Mouse (Mus musculus) monocyte, adult 59 days (primary cell): ENCODE results near the gene Dnal4. TPM values are rescaled to one million over a fixed set of nuclear protein-coding genes. Genes with fewer than 3 reads are reported as not detected.

Experiments used
- total RNA-seq, 2 experiments: library from RNA; stranded (reverse); gene quantifications; one replicate each; pipeline ENCODE4 v1.2.4; 2023

The Dnal4 gene
- 10 to 100 TPM; 15.3 to 18.7 TPM for total RNA-seq

DNA sequence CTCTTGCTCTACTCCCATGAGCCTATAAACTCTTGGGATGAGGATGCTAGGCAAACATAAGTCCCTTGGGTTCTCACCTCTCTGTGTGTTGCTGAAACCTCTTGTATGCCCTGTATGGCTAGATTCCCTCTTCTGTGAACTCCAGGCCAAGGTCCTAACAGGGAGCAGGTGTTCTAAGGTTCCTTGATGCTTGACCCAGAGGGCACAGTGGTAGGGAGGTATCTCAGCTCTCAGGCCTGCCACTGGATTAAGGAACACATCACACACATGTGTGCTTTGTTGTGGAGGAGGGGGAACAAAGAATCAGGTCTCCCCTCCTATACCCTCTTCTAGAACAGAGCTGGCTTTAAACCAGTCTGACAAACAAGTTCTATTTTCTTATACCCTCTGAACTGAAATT lies at the start of gene Dnal4:
Gene Dnal4 (minus strand): TSS at position 101 of the 400 bp plus-strand sequence.

DNA sequence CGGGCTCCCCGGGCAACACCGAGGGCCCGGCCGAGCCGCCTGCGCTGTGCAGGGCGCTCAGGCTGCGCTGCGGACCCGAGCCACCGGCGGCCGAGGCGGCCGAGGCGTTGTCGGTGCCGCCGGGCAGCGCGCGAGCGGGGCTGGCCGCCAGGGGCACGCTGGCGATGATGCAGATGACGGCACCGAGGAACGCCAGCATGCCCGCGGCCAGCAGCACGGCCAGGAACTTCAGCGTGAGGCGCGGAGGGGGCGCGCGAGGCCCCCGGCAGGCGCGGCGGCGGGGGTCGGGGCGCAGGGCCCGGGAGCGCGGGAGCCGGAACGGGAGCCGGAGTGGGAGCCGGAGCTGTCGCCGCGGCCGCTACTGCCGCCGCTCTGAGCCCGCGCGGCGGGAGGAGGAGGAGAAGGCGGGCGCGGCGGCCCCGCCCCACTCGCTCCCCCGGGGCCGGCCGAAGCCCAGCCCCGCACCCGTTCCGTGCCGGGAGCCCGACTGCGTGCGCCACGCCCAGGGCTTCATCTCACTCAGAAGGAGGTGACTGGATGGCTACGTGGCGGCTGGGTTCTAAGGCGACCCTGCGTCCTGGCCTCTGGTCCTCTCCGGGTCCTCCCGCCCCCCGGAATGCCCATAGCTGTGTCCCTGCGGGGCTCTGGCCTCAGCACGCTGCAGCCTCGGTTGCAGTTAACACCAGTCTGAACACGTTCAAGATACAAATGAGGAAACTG lies 26.9 kb upstream of the Dnal4 start, which contains the start of gene Nptxr:
Gene Nptxr (minus strand): TSS at position 415 of the 720 bp plus-strand sequence.

DNA sequence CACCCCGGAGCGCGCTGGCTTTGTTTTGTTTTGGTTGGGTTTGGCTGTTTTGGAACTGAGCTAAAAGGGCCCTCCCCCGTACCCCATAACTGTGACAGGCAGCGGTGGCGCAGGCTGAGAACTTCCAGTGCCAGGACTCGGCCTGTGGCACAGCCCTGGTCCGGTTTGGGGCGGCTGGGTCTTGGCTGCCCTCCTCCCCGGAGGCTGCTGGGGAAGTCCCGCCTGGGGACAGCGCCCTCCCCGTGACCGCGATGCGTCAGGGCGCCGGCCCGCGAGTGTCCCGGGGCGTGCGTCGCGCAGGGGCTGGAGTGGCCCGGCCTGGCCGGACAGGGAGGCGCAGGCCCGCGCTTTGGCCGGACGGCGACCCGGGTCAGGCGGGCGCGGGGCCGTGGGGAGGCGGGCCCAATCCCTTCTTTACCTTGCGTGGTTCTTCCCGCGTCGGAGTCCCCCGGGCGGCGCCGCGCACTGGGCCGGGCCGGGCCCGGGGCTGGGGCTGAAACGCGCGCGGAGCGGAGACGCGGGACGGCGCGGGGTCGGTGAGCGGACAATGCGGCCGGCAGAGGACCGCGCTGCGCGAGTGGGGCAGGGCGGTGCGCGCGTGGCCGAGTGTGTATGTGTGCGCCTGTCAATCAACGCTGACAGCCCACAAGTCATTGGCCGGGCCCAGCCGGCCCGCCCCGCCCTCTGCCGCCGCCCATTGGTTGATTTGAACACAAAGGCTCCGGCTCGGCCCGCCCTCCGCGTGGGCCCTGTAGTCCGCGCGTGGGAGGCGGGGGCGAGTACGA lies 35.5 kb downstream of the Dnal4 start, which contains the start of gene Sun2:
Gene Sun2 (minus strand): TSS at position 616 of the 785 bp plus-strand sequence.

Other genes with a start within 250 kb of the Dnal4 start
- gene Ddx17, start 231.1 kb downstream of the Dnal4 start, total RNA-seq = 100 to 1,000 TPM; 237 to 241 TPM
- not detected for gene Dmc1, start 172.7 kb downstream of the Dnal4 start, total RNA-seq
- gene Fam227a, start 118.9 kb downstream of the Dnal4 start, total RNA-seq = under 1 TPM; 0.67 to 0.81 TPM
- 10 to 100 TPM in 1 of 2 experiments, 1 to 10 TPM in 1; 7.3 to 10.7 TPM for gene Cby1, start 118.7 kb downstream of the Dnal4 start, total RNA-seq
- gene Tomm22, start 107.0 kb downstream of the Dnal4 start, total RNA-seq = 10 to 100 TPM; 85.1 to 92.9 TPM
- gene Josd1, start 89.9 kb downstream of the Dnal4 start, total RNA-seq = 10 to 100 TPM; 18.6 to 22.5 TPM
- 10 to 100 TPM; 55.9 to 67.9 TPM for gene Gtpbp1, start 87.0 kb downstream of the Dnal4 start, total RNA-seq
- 100 to 1,000 TPM; 150 to 211 TPM for gene Sun2, start 35.3 kb downstream of the Dnal4 start, total RNA-seq
- 1 to 10 TPM; 2.5 to 3.6 TPM for gene Nptxr, start 26.9 kb upstream of the Dnal4 start, total RNA-seq
- 1 to 10 TPM in 1 of 2 experiments, not detected in 1; 1.4 TPM for gene Npcd, start 56.4 kb upstream of the Dnal4 start, total RNA-seq
- 1 to 10 TPM; 4.9 to 6.7 TPM for gene Cbx6, start 56.8 kb upstream of the Dnal4 start, total RNA-seq
- 10 to 100 TPM; 65.2 to 79.8 TPM for gene Apobec3, start 113.8 kb upstream of the Dnal4 start, total RNA-seq
- 10 to 100 TPM; 20.0 to 22.0 TPM for gene Cbx7, start 193.3 kb upstream of the Dnal4 start, total RNA-seq
- 10 to 100 TPM; 55.6 to 68.4 TPM for gene Pdgfb, start 237.1 kb upstream of the Dnal4 start, total RNA-seq